Mouse (Mus musculus) c-Kit-positive CD71-positive TER-119-negative erythroid progenitor cells, embryonic 14.5 days (primary cell): ENCODE data around the gene Lsm4.

ENCODE experiments used
- DNase-seq: peaks from one replicate; pipeline ENCODE4 v3.0.0-alpha.2; 2013; ENCODE audit warnings: low read depth

Gene Lsm4

DNA sequence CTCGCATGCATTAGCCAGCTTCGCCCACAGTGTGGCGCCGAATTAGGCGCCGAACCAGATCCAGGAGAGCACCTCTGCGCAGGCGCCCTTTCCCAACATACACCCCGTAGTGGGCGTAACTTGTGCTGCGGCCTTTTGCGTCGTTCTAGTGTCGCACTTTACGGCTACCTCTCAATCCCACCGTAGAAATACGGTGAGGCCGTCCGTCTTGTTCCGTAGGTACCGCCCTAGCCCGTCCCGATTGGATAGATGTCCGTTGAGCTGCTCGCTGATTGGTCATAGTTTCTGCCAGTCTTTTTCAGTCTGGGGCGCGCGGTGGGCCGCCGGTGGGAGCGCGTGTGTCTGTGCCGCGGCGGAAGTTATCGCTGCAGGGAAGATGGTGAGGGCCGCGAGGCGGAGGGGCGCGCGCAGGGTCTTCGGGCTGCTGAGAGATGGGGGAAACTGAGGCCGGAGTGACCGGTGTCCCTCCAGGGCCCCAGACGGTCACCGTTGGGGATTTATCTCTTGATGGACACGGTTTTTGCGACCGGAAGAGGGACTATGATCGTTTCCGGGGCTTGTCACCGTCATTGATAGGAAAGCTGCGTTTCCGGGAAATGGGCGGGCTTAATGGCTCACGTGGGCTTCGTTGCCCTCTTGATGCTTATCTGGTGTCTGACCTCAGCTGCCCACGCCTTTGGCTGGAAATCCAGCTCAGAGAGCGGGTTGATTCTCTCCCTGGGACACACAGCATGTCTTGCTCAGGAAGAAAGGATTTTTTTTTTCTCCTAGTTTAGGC is at the start of gene Lsm4:
Lsm4 (plus strand) TSS at position 170 of the 778 bp plus-strand sequence.
- peak; percentile 98 for DNase-seq

GRCm38 (mm10) chr8:70625104-70625503 is 47.9 kb upstream of the Lsm4 start:
- no peak for DNase-seq

DNA sequence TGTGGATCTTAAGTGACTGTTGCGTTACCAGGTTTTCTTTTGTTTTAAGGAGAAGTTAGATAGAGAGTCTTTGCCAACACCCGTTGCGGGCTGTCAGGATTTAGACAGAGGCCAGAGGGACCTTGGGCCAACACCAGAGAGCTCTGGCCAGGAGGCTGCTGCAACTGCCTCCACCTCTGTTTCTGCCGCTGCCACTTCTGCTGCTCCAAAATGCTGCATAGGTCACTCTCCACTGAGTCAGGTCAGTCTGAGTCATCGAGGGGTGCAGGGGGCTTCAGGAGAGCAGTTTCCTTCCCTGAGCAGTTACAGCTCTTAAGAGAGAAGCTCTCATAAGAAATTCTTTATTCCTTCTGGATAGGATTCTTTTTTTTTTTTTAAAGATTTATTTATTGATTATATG is 46.0 kb upstream of the Lsm4 start:
- no peak for DNase-seq

- DNase-seq: no peak
Observed at GRCm38 (mm10) chr8:70628986-70629490, 44.0 kb upstream of the Lsm4 start.

DNA sequence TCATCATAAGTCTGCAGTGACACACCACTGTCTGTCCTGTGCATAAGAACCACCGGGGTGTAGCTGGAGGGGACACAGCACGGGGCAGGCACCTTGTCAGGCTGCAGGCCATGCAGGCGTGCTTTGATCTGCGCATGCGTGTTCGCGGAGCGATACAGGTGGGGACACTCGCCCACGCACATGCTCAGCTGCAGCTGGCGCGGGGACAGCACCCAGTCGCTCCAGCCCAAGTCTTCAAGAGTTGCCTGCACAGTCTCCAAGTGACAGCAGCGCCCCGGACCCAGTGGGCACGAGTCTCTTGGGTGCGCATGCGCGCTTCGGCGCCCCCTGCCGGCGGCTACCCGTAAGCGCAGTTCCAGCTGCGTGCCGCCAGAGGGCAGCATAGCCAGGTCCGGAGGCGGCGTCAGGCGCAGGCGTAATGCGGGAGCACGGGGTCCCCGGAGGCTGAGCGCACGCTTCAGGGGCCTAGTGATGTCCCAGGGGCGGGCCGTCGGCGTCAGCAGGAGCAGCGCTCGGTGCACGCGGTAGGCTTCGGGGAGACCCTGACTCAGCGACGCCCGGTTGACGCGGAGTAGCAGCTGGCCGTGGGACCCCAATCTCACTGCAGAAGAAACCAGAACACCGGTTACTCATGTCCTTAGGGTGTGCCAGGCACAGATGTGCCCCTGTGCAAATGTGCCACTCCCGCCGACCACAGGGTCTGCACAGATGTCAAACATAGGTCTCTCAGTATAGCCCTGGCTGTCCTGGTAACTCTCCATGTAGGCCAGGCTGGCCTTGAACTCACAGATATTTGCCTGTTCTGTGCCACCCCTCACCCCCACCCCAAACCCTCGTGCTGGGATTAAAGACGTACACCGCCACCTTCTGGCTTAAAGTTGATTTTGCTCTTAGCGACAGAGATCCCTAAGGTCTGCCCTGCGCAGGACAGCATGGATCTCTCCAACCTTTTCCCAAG is 43.2 kb upstream of the Lsm4 start:
- DNase-seq: peak; percentile 73

DNA sequence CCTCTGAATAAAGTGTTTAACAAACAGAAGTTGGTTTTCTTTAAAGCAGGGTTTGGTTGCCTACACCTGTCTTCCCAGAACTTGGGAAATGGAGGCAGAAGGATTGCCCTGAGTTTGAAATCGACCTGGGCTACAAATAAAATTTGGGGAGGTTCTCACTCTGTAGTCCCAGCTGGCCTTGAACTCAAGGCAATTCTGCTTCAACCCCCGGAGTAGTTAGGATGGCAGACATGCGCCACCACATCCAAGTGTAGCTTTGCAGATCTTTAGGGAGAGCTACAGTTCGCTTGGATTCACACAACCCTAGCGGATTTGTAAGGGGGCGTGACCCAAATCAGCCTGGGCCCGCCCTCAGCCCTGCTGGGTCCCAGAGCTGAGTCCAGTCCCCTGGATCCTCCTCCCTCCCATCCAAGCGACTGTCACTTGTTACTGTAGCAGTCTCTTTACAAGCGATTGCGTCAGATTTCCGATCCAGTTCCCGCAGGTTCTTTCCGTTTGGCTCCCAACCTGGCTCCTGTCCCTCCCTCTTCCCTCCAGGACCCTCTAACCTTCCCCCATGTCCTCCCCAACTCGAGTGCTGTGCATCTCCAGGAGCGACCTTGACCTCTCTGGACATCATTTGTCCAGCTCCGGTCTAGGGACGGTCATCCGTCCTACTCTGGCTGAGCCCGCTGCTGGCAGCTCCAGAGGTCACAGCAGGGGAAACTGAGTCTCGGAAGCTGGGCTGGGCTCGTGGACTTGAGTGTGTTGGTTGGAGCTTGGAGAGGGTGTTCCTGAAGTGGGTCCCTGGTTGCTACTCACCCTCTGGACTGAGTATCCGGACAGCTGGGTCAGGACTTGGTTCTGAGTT is 42.3 kb upstream of the Lsm4 start:
- DNase-seq: no peak

DNA sequence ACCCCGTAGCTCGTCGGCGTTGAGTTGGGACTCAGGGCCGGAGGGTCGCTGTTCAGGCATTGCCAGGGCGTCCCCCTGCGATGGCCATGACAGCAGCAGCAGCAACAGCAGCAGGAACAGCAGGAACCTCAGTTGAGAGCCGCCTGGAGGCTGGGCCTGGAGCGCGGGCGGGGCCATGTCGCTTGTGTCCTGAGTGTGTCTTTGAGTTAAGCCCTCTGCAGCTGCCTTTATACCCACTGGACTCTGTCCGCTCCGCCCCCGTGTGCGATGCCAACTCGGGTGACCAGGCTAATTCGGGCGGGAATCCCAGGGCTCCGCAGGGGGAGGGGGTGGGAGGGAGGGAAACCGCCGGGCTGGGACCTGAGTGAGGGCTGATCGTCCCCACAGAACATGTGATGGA is 41.6 kb upstream of the Lsm4 start:
- DNase-seq: no peak

DNA sequence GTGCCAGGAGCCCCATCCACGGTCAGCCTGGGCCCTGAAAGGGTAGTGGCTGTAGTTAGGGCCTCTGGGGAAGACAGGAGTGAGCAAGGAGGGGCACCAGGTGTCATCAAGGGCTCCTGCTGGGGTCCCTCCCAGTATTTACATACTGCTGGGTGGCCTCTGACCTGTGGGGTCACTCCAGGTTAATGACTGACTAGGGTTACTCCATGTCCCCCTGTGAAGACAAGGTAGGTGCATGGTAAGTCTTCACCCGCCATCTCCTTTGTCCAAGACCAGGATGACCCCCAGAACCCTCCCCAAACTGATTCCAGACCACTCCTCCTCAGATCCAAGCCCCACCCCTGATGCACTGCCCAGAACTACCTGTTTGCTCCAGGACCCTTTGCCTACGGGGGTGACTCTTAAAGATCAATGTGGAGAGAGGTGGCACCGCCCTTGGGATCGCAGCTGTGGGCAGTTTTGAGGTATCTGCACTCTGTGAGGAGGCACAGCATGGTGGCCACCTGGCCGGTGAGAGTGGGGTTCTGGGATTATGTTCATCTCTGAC is 40.6 kb upstream of the Lsm4 start, which contains the start of gene Gdf15:
Gdf15 (minus strand) TSS at position 111 of the 547 bp plus-strand sequence.
- no peak for DNase-seq

GRCm38 (mm10) chr8:70634066-70634465 is 39.0 kb upstream of the Lsm4 start:
- no peak for DNase-seq

- no peak for DNase-seq
Observed at GRCm38 (mm10) chr8:70635527-70635926, 37.5 kb upstream of the Lsm4 start.

DNA sequence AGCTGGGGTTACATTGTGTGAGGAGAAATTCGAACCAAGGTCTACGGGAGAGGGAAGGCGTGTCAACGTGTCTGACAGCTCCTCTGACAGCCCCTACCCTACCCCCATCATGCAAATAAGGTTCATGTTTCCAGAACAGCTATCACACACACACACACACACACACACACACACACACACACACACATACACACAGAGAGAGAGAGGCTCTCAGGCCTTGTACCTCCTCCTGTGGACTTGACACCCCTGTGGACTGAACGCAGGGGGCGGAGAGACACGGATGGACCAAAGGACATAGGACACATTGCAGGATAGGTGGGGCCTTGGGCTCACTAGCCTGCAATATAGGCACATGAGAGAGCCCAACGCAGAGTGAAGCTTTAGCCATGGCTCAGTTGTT is 36.2 kb upstream of the Lsm4 start:
- DNase-seq: no peak

DNA sequence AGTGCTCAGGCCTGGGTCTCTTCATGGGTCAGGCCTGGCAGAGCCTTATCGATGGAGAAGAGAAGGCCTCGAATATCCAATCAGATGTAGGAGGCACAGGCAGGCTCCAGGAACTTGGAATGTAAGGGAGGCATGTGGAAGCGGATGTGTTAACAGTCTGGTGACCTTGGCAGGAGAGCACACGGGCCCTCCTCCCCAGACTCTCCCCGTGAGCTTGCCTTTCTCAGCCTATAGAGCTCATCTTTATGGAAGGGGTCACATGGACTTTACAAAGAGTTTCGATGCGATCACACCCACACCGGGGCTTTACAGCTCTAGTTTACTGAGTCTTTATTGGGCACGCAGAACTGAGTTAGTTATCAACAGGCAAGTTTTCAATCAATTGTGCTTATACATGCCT is 34.3 kb upstream of the Lsm4 start:
- no peak for DNase-seq

GRCm38 (mm10) chr8:70643019-70643418 is 30.0 kb upstream of the Lsm4 start:
- no peak for DNase-seq

DNA sequence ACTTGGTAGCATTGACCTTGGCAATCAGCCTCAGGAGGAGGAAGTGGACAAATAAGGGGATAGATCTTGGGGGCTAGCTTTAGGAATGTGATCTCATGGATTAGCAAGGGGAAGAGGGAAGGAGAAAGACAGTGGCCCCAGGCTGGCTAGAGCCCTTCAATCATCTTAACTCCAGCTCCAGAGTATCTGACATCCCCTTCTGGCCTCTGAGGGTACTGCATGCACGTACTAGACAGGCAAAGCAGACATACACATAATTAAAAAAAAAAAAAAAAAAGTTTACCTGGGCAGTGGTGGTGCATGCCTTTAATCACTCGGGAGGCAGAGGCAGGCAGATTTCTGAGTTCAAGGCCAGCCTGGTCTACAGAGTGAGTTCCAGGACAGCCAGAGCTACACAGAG is 29.0 kb upstream of the Lsm4 start:
- DNase-seq: no peak

DNA sequence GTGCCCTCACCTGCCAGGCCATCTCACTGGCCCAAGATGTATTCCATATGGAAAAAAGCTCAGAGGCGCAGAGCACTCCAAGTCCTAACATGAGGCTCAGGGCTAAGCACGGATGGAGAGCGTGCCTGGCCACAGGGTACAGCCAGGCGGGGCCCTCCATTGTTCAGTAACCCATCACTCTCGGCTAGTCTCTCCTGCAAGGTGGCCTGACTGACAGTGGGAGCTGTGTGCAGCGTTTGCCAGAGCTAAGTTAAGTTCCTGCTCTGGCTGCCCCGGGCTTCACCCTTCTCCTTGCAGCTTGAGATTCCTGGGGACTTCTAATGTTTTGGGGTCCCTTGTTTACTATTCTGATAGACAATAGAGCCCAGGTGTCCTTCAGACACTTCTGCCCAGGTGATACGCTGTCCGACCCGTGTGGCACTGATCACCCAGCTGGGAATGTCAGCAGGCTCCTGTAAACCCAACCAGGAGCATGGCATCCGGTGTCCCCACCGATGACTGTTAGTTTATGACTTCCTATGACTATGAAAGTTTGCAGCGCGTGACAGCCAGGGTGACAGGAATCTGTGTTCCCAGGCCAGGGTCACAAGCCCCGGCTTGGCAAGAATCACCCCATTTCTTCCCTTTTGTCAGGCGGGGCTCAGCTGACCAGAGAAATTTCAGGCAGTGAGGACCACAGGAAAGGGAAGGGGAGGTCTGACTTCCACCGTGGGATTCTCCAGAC is 27.4 kb upstream of the Lsm4 start:
- no peak for DNase-seq

DNA sequence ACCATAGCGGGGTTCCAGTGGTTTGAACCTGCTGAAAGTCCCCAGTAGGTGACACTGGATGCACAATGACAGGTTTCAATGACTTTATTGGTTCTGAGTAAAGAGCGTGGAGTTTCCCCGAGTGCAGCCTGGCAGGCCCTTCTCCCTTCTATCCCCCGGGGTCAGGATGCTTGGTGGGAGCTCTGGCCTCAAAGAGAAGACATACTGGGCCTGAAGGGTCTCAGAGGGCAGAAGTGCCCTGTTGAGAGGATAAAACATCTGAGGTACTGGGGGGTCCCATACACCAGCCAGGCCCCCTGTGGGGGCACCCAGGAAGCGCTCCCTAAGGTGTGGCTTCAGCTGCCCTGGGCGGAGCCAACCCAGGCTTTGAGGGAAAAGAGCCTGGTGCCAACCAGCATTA is 26.7 kb upstream of the Lsm4 start:
- no peak for DNase-seq

DNA sequence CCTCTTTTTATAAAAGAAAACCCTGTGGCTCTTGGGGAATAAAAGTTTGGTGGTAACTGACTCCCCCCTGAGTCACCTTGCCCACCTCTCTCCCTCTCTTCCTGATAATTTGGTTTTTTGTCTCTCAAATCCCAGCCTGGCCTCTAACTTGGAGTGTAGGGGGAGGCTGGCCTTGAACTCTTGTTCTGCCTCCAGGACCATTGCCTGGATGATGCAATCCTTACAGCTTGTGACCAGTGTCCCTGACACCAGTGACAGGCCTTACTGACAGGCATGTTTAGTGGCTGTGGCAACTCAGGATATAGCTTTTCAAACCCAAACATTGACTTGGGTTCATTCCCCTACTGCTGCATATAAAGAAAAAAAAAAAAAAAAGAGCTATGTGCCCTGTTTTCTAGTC is 26.3 kb upstream of the Lsm4 start:
- DNase-seq: no peak

GRCm38 (mm10) chr8:70647343-70648163 is 25.5 kb upstream of the Lsm4 start:
- DNase-seq: no peak

- no peak for DNase-seq
Observed at GRCm38 (mm10) chr8:70648164-70648442, 24.9 kb upstream of the Lsm4 start.

- no peak for DNase-seq
Observed at GRCm38 (mm10) chr8:70648921-70649320, 24.1 kb upstream of the Lsm4 start.
